Mouse (Mus musculus) limb, embryonic 15.5 days (tissue): ENCODE data around the gene Aqp9. TPM values are rescaled to one million over a fixed set of nuclear protein-coding genes. Genes with fewer than 3 reads are reported as not detected.

ENCODE experiments used
- ATAC-seq: fragments of 200-750 bp; cut with Nextera tagmentation; 2 replicates; pipeline ENCODE4 v1.8.0; 2017; ENCODE audit warnings: low read depth, moderate TSS enrichment; ENCODE audit not compliant: insufficient number of reproducible peaks, low FRiP score, low TSS enrichment
- H3K27ac ChIP-seq: fragments of 300-500 bp; sonication (generic); 2 replicates; pipeline ENCODE4 v1.5.1; 2015; ENCODE audit warnings: moderate library complexity, mild to moderate bottlenecking, inconsistent platforms
- H3K27me3 ChIP-seq: fragments of 300-500 bp; sonication (generic); 2 replicates; pipeline ENCODE4 v1.6.1; 2015; ENCODE audit warnings: inconsistent platforms
- H3K36me3 ChIP-seq: fragments of 300-500 bp; sonication (generic); 2 replicates; pipeline ENCODE4 v1.6.1; 2015; ENCODE audit warnings: inconsistent platforms
- H3K4me1 ChIP-seq: fragments of 300-500 bp; sonication (generic); 2 replicates; pipeline ENCODE4 v1.6.1; 2015; ENCODE audit warnings: inconsistent platforms
- H3K4me2 ChIP-seq: fragments of 300-500 bp; sonication (generic); 2 replicates; pipeline ENCODE4 v1.6.1; 2015; ENCODE audit warnings: mild to moderate bottlenecking, inconsistent platforms
- H3K4me3 ChIP-seq: fragments of 300-500 bp; sonication (generic); 2 replicates; pipeline ENCODE4 v1.5.1; 2015; ENCODE audit warnings: mild to moderate bottlenecking, inconsistent platforms
- H3K9ac ChIP-seq: fragments of 300-500 bp; sonication (generic); 2 replicates; pipeline ENCODE4 v1.6.1; 2015; ENCODE audit warnings: inconsistent platforms
- H3K9me3 ChIP-seq: fragments of 300-500 bp; sonication (generic); 2 replicates; pipeline ENCODE4 v1.6.1; 2016; ENCODE audit warnings: inconsistent platforms
- WGBS: fragments of 180-500 bp; shearing (Covaris S2); methylation state at CpG from one replicate; pipeline ENCODE4 v1.1.7; 2015; 5-methylcytosine and 5-hydroxymethylcytosine counted together
- polyA plus RNA-seq: library from polyadenylated mRNA; unstranded; fragments of >200 nt; fragmentation: Nextera tagmentation; extraction: Ambion mirVana; gene quantifications from 2 replicates; pipeline ENCODE4 v1.2.1, GENCODE M21; 2015

Aqp9 gene
- polyA plus RNA-seq, 1 experiment from 2014 or later, result 0.50 TPM

DNA sequence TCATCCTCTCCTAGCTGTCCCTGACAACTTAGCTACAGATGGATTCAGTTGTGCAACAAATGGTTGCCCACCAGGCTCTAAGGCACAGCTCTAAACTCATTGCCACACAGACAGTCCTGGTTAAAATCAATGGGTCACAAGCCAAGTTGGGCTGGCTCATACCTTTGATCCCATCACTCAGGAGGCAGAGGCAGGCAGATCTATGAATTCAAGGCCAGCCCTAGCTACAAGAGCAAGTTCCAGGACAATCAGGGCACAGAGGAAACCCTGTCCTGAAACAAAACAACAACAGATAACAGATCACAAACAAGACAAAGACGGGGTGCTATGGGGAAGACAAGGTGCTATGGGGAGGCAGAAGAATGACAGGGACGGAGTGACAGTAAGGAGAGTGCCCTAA lies 3.0 kb downstream of the Aqp9 start:
- Histone ChIP-seq H3K27ac (no peak overlapping the region), H3K36me3 (no peaks in the 10 kb centered on the region), H3K4me2 (no peak overlapping the region), H3K9ac (no peak overlapping the region), H3K4me3 (no peak overlapping the region), H3K27me3 (no peaks in the 10 kb centered on the region), H3K9me3 (no peaks in the 10 kb centered on the region), H3K4me1 (peaks cover 18% of the 10 kb centered on the region)
- WGBS, result 91% methylated on average over 2 of the region's 2 CpGs
- no peak for ATAC-seq

DNA sequence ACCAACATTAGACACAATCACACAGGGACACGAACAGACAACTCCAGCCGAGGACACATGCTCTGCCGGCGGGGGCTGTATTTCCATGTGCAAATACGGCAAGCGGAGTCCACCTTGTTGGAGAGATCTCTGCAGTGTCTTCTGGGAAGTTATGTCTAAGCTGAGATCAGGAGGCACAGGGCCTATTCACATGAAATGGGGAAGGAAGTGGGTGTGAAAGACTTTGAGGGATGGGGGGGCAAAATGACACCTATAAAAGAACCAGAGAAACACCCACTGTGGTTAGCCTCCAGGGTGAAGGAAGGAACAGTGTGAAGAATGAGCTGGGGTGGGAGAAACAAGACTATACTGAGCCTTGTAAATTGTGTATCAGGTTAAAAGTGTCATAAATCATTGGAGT lies 3.4 kb downstream of the Aqp9 start:
- H3K4me3 ChIP-seq, result no peak overlapping the region
- no peaks in the 10 kb centered on the region for H3K36me3 ChIP-seq
- peaks cover 18% of the 10 kb centered on the region for H3K4me1 ChIP-seq
- no peak for ATAC-seq
- 82% methylated on average over 6 of the region's 6 CpGs for WGBS
- H3K4me2 ChIP-seq, result no peak overlapping the region
- no peaks in the 10 kb centered on the region for H3K9me3 ChIP-seq
- no peak overlapping the region for H3K27ac ChIP-seq
- no peaks in the 10 kb centered on the region for H3K27me3 ChIP-seq
- no peak overlapping the region for H3K9ac ChIP-seq

DNA sequence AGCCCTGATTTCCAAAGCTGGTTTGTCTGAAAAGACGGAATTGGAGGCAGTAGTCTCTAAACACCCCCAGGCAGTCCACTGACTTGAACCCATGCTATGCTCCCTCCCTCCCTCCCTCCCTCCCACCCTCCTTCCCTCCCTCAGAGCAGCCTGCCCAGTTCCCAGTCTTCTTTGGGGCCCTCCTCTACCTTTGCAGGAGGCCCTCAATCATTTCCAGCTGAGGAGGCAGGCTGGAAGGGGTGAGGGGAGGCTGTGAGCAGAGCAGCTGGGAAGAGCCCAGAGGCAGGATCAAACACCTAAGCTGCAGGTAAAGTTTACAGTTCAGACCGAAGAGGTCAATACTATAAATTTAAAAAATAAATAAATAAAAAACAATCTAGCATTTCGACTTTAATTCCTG lies 4.1 kb downstream of the Aqp9 start:
- Histone ChIP-seq H3K9me3 (no peaks in the 10 kb centered on the region), H3K4me2 (no peak overlapping the region), H3K4me3 (no peak overlapping the region), H3K9ac (no peak overlapping the region), H3K4me1 (peaks cover 18% of the 10 kb centered on the region), H3K27ac (no peak overlapping the region), H3K36me3 (no peaks in the 10 kb centered on the region), H3K27me3 (no peaks in the 10 kb centered on the region)
- WGBS, result 59% methylated on average over 3 of the region's 3 CpGs
- ATAC-seq, result no peak

DNA sequence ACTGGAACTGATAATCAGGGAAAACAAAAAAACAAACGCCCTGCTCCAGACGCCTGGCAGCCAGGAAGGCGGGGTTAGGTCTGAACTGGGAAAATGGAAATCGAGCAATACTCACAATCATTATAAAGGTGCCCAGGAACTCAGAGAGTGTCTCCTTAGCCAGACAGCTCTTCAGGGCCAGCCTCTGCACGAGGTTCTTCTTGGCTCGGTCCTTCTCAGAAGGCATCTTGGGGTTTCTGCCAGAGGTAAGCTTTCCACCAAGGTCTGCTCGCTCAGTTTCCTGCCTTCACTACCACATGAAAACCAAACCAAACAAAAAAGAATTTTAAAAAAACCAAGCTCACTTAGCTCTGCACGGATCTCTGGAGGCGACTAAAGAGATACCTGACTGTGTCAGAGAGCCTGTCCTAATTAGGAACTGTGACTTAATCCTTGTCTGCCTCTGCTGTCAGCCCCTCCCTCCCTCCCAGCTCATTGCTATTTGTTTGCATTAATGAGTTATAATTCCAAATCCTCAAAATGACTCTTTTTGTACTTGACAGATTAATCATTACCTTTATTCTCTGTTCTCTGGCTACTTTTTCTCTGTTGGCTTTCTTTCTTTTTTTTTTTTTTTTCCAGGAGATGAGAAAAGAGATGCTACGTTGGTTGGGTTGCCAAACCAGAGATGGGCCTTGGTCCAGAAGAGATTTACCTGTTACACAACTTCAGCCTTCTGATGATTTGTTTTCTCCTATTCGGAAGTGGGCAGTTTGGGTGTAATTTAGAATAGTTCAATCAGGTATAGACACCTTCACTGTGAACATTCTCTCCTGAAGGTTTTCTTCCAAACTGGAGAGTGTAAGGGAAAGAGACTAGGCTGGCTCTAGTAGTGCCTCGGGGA lies 5.4 kb downstream of the Aqp9 start:
- Histone ChIP-seq H3K27me3 (no peaks in the 10 kb centered on the region), H3K9me3 (no peaks in the 10 kb centered on the region), H3K9ac (no peak overlapping the region), H3K27ac (no peak overlapping the region), H3K36me3 (no peaks in the 10 kb centered on the region), H3K4me2 (no peak overlapping the region), H3K4me1 (peaks cover 10% of the 10 kb centered on the region), H3K4me3 (no peak overlapping the region)
- WGBS, result 58% methylated on average over 12 of the region's 12 CpGs
- ATAC-seq, result no peak

DNA sequence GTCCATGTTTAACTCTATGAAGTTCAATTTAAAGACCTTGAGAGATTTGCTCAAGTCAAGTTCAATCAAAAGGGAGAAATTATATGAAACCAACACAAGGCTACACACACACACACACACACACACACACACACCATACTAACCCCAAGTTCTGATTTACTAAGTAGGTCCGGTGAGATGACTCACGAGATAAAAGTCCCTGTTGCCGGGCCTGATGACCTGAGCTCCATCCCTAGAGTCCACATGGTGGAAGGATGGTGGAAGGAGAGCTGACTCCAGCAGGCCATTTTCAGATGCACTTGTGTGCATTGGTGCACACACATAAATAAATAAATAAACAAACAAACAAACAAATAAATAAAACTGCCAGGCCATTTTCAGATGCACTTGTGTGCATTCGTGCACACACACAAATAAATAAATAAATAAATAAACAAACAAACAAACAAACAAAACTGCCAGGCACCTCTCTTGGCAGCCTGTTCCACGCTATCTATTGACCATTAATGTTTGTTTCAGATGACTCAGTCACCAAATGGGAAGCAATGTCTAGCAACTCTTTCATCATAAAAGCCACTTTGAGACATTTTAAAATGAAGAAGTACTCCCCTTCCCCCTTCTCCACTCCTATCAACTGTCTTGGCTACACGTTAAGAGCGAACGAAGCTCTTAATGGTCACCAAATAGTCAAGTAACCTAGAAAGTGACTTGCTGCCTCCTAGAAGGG lies 6.2 kb downstream of the Aqp9 start:
- H3K4me3 ChIP-seq, result no peak overlapping the region
- no peak overlapping the region for H3K4me2 ChIP-seq
- no peak overlapping the region for H3K9ac ChIP-seq
- 85% methylated on average over 8 of the region's 8 CpGs for WGBS
- H3K27ac ChIP-seq, result no peak overlapping the region
- H3K36me3 ChIP-seq, result no peaks in the 10 kb centered on the region
- H3K4me1 ChIP-seq, result peaks cover 4% of the 10 kb centered on the region; the same call in 1 of the 2 replicates
- ATAC-seq, result no peak
- H3K9me3 ChIP-seq, result no peaks in the 10 kb centered on the region
- no peaks in the 10 kb centered on the region for H3K27me3 ChIP-seq

DNA sequence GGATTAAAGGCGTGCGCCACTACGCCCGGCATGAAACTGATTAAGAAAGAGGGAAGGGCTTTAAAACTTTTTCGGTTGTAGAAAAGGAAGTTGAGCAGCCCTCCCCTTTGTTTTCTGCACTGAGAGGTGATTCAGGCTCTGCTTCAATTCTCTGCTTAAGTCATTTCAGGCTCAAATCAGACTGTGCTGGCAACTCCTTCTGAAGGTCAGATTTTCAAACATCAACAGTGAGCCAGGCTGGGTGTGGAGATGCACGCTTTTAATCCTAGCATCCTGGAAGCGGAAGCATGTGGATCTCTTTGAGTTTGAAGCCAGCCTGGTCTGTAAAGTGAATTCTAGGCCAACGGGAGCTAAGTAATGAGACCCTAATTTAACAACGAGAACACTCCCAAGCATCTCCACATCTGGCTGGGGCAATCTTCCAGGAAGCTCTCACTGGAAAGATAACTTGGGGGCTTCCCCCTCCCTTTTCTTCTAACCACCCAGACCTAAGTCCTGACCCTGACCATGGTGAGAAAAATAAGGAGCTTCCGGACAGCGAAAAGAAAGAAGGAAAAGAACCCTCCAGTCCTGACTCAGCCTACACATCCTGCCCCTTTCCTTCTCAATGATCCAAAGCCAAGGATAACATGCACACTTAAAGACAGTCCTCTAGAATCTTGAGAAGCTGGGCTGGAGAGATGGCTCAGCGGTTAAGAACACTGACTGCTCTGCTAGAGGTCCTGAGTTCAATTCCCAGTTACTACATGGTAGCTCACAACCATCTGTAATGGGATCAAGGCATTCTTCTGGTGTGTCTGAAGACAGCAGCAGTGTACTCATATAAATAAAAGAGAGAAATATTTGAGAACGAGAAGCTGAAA lies 7.4 kb downstream of the Aqp9 start:
- Histone ChIP-seq H3K9me3 (no peaks in the 10 kb centered on the region), H3K27ac (no peak overlapping the region), H3K4me2 (no peak overlapping the region), H3K27me3 (no peaks in the 10 kb centered on the region), H3K36me3 (no peaks in the 10 kb centered on the region), H3K4me3 (no peak overlapping the region), H3K4me1 (peaks cover 2% of the 10 kb centered on the region; the same call in 1 of the 2 replicates), H3K9ac (no peak overlapping the region)
- WGBS, result 75% methylated on average over 13 of the region's 13 CpGs
- ATAC-seq, result no peak

DNA sequence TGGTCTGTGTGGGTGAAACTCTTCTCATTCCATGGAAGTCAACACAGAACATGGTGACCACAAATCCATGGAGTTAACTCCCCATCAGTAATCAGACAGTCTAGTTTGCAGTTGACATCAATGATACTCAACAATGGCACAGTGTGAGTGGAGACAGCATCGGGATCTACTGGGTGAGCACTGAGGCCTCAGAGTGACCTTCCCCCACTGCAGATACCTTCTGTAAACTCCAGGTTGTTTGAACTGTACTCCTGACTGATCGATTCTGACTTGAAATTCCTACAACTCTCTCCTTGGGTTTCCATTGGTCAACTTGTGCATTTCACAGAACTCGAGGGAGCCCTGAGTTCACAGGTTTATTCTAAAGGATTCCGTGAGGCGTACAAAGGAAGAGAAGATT lies 8.8 kb downstream of the Aqp9 start:
- Histone ChIP-seq H3K4me3 (no peak overlapping the region), H3K4me1 (no peaks in the 10 kb centered on the region; the same call in 1 of the 2 replicates), H3K9me3 (no peaks in the 10 kb centered on the region), H3K4me2 (no peak overlapping the region), H3K27me3 (no peaks in the 10 kb centered on the region), H3K36me3 (no peaks in the 10 kb centered on the region), H3K9ac (no peak overlapping the region), H3K27ac (no peak overlapping the region)
- 86% methylated on average over 5 of the region's 5 CpGs for WGBS
- no peak for ATAC-seq

DNA sequence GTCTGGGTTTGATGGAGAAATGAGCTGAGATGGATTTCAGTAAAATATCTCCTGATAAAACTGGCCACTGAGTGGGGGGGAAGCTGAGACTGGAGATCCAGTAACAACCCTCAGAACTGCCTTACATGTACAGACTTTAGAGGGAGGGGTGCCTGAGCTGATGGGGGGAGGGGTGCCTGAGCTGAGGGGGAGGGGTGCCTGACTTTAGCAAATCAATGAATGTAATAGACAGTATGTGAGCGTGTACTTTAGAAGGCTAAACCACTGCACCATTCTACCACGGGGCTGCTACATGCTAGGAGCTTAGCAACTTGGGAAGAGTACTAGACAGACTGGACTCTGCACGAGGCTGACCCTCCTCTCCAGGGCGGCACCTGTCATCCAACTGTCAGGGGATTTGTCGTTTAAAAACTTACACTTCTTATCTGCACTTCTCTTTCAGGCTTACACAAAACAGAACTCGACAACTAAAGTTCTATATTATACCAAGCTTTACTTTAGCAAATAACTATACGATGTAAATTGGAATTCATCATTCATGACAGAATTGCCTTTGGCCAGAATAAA lies 9.3 kb downstream of the Aqp9 start:
- 74% methylated on average over 7 of the region's 7 CpGs for WGBS
- H3K4me2 ChIP-seq, result no peak overlapping the region
- H3K4me3 ChIP-seq, result no peak overlapping the region
- H3K4me1 ChIP-seq, result no peaks in the 10 kb centered on the region
- no peak overlapping the region for H3K27ac ChIP-seq
- H3K9ac ChIP-seq, result no peak overlapping the region
- no peak for ATAC-seq
- H3K27me3 ChIP-seq, result no peaks in the 10 kb centered on the region
- no peaks in the 10 kb centered on the region for H3K9me3 ChIP-seq
- no peaks in the 10 kb centered on the region for H3K36me3 ChIP-seq

DNA sequence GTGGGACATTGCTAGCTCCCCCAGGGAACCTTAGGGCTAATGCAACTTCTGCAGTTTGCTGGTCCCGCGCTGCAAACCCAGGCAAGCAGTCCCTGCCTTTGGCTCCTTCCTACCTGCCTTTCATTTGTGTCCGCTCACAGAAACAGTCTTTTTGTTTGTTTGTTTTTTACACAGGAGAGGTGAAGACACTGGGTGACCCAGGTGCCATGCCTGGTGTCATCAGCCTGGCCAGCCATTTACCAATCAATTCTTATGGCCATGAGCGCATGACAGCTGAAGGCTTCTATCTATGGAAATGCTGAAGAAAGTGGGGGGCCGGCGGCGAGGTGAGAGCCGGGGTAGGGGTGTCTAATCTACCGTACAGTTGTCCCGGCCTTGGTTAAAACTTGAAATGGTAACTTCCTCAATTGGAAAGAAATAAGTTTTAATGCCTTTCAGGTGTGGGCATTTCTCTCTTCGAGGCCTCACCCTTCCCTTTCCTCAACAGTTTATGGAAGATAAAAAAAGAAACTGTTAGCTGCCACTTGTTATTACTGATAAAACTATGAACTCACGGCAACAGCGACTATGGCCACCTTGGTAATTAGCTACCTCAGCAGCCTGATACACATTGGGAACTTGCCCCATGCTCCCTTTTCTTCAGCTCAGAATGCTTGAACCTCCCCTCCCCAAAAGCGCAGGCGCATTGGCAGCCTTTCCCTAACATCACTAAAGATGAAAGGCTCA lies 10.4 kb downstream of the Aqp9 start:
- Histone ChIP-seq H3K4me1 (no peaks in the 10 kb centered on the region), H3K36me3 (no peaks in the 10 kb centered on the region), H3K4me2 (no peak overlapping the region), H3K9ac (no peak overlapping the region), H3K27ac (no peak overlapping the region), H3K9me3 (no peaks in the 10 kb centered on the region), H3K27me3 (no peaks in the 10 kb centered on the region), H3K4me3 (no peak overlapping the region)
- 87% methylated on average over 15 of the region's 15 CpGs for WGBS
- ATAC-seq, result no peak

DNA sequence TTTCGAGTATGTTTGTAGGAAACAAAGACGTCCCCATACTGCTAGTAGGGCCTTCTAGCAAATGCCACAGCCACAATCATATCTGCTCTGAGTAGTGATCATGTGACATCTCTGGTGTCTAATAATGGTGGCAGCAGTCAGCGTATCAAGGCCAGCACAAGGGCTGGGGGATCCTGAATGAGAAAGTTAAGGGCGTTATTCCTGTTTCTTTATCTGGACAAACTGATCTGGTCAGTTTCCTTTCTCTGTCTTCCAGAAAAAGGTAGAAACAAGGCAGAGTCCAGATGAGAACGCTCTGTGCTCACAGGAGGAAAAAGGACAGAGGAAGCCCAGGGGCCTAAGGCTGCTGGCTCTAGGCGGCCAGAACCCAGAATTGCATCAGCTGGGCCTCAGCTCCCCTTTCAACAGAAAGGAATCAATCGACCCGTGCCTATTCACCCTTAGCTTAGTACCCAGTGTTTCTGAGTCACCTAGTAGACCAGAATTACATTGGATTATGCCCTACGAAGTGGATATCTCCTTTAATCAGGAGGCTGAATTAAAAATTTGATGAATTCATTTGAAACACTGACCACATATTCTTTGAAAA lies 11.9 kb downstream of the Aqp9 start:
- Histone ChIP-seq H3K9me3 (no peaks in the 10 kb centered on the region), H3K27ac (no peak overlapping the region), H3K9ac (no peak overlapping the region), H3K36me3 (no peaks in the 10 kb centered on the region), H3K4me3 (no peak overlapping the region), H3K4me1 (no peaks in the 10 kb centered on the region), H3K27me3 (no peaks in the 10 kb centered on the region), H3K4me2 (no peak overlapping the region)
- no peak for ATAC-seq
- 81% methylated on average over 9 of the region's 9 CpGs for WGBS
